Mouse (Mus musculus): Measurements from ENCODE around the gene Arhgdib.

- TF ChIP-seq CTCF (conservative IDR thresholded peaks at IDR 0.05; ENCODE audit: low read length) (no peak), NANOG (IDR thresholded peaks at IDR 0.05; ENCODE audit: borderline replicate concordance, low read length) (no peak), POU5F1 (IDR thresholded peaks at IDR 0.05; ENCODE audit: borderline replicate concordance, low read length) (no peak)
Observed at GRCm38 (mm10) chr6:136952930-136953329, 11.2 kb upstream of the Arhgdib start.
